Mouse (Mus musculus) midbrain, postnatal 0 days (tissue): ENCODE results near the gene Rabepk. TPM values are rescaled to one million over a fixed set of nuclear protein-coding genes. Genes with fewer than 3 reads are reported as not detected.

Experiments used
- ATAC-seq: fragments of 200-750 bp; cut with Nextera tagmentation; 2 replicates; pipeline ENCODE4 v1.8.0; 2017; ENCODE audit warnings: moderate number of reproducible peaks, mild to moderate bottlenecking, moderate TSS enrichment, moderate library complexity; ENCODE audit not compliant: low FRiP score
- DNase-seq: peaks from one replicate; pipeline ENCODE4 v3.0.0-alpha.2; 2015; ENCODE audit warnings: low spot score
- H3K27ac ChIP-seq: fragments of 300-500 bp; sonication (generic); 2 replicates; pipeline ENCODE4 v1.5.1; 2014; ENCODE audit warnings: low read depth, mild to moderate bottlenecking, low read length, mixed read lengths
- H3K27me3 ChIP-seq: fragments of 300-500 bp; sonication (generic); 2 replicates; pipeline ENCODE4 v1.6.1; 2014; ENCODE audit warnings: low read length, control low read depth, mixed read lengths; ENCODE audit not compliant: insufficient read depth
- H3K36me3 ChIP-seq: fragments of 300-500 bp; sonication (generic); 2 replicates; pipeline ENCODE4 v1.6.1; 2014; ENCODE audit warnings: low read length, control low read depth, mixed read lengths; ENCODE audit not compliant: insufficient read depth
- H3K4me1 ChIP-seq: fragments of 300-500 bp; sonication (generic); 2 replicates; pipeline ENCODE4 v1.6.1; 2014; ENCODE audit warnings: mild to moderate bottlenecking, control low read depth, antibody characterized with exemption, low read length, mixed read lengths; ENCODE audit not compliant: insufficient read depth
- H3K4me2 ChIP-seq: fragments of 300-500 bp; sonication (generic); 2 replicates; pipeline ENCODE4 v1.6.1; 2014; ENCODE audit warnings: low read depth, mild to moderate bottlenecking, low read length, mixed read lengths; ENCODE audit not compliant: poor library complexity, severe bottlenecking
- H3K4me3 ChIP-seq: fragments of 300-500 bp; sonication (generic); 2 replicates; pipeline ENCODE4 v1.5.1; 2014; ENCODE audit warnings: low read depth, mild to moderate bottlenecking, low read length, moderate library complexity
- H3K9ac ChIP-seq: fragments of 300-500 bp; sonication (generic); replicated peaks from 2 replicates; pipeline ENCODE4 v1.6.1; 2014; ENCODE audit warnings: mild to moderate bottlenecking, low read length, moderate library complexity, mixed read lengths; ENCODE audit not compliant: poor library complexity, severe bottlenecking
- H3K9me3 ChIP-seq: fragments of 300-500 bp; sonication (generic); 2 replicates; pipeline ENCODE4 v1.6.1; 2016; ENCODE audit warnings: low read length, control low read depth
- CTCF ChIP-seq: IDR thresholded peaks from 2 replicates; pipeline ENCODE4 v1.5.1; 2016; ENCODE audit warnings: antibody characterized with exemption, mild to moderate bottlenecking
- WGBS: fragments of 180-500 bp; shearing (Covaris S2); extraction: QIAGEN DNeasy Blood & Tissue Kit; methylation state at CpG from one replicate; pipeline ENCODE4 v1.1.7; 2014; 5-methylcytosine and 5-hydroxymethylcytosine counted together
- polyA plus RNA-seq: library from polyadenylated mRNA; unstranded; fragments of >200 nt; fragmentation: Nextera tagmentation; extraction: Ambion mirVana; gene quantifications from 2 replicates; pipeline ENCODE4 v1.2.1, GENCODE M21; 2015
- total RNA-seq: library from RNA; depleted of rRNA; stranded (reverse); fragments of >200 nt; gene quantifications from 2 replicates; pipeline ENCODE4 v1.2.3, GENCODE M21; 2014; rRNA removed

The Rabepk gene
- total and polyA plus RNA-seq, 2 experiments from 2014 or later = 19.2 to 23.2 TPM

- WGBS = 83% methylated on average over 1 of the region's 1 CpGs
- Histone ChIP-seq H3K27ac (no peak overlapping the region), H3K27me3 (no peaks in the 10 kb centered on the region), H3K9ac (no peak overlapping the region), H3K4me1 (no peaks in the 10 kb centered on the region), H3K4me2 (no peak overlapping the region), H3K36me3 (0 out of 2 replicates have a peak, but pooled peaks cover 4% of the 10 kb centered on the region), H3K4me3 (no peak overlapping the region), H3K9me3 (no peaks in the 10 kb centered on the region)
- DNase-seq (no peak), ATAC-seq (no peak)
- no peak for TF ChIP-seq CTCF
These were observed 59.9 kb downstream of the Rabepk start for GRCm38 (mm10) chr2:34739684-34740391.

DNA sequence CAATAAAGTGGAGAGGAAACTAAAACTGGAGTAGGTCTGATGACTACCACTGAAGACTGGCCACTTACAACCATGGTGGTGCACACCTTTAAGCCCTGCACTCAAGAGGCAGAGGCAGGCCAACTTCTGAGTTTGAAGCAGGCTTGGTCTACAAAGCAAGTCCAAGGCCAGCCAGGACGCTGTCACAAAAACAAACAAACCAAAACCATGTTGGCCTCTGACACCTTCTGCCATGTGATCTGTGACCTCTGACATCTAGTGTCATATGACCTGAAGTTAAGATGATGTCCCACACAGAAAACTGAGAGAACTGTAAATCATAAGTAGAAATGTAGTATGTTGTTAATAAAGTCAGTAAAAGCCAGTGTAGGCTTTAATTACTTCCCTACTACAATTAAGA lies 61.8 kb downstream of the Rabepk start:
- H3K36me3 ChIP-seq = 0 out of 2 replicates have a peak, but pooled peaks cover 4% of the 10 kb centered on the region
- H3K4me2 ChIP-seq = no peak overlapping the region
- ATAC-seq = no peak
- H3K9ac ChIP-seq = no peak overlapping the region
- H3K9me3 ChIP-seq = no peaks in the 10 kb centered on the region
- no peak for TF ChIP-seq CTCF
- no peaks in the 10 kb centered on the region for H3K27me3 ChIP-seq
- H3K27ac ChIP-seq = no peak overlapping the region
- 81% methylated on average over 1 of the region's 1 CpGs for WGBS
- H3K4me3 ChIP-seq = no peak overlapping the region
- DNase-seq = no peak
- H3K4me1 ChIP-seq = no peaks in the 10 kb centered on the region

DNA sequence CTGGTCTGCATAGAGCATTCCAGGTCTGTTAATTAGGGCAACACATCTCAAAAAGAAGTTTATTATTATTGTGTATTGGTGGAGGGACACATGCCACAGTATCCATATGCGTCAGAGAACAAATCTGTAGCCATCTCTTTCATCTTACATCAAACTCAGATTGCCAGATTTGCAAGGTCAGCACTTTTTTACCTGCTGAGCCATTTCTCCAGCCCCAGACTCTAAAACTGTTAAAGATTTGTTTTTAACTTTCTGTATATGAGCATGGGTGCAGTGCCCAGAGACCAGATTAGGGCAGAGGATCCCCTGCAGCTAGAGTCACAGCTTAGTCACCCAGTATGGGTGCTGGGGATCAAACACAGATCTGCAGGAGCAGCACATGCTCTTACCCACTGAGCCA lies 63.1 kb downstream of the Rabepk start:
- WGBS = 74% methylated on average over 1 of the region's 1 CpGs
- ATAC-seq = no peak

More for the DNA sequence above, 63.1 kb downstream of the Rabepk start:
- Histone ChIP-seq H3K9ac (no peak overlapping the region), H3K9me3 (no peaks in the 10 kb centered on the region), H3K4me3 (no peak overlapping the region), H3K36me3 (no peaks in the 10 kb centered on the region), H3K27ac (no peak overlapping the region), H3K27me3 (no peaks in the 10 kb centered on the region), H3K4me2 (no peak overlapping the region), H3K4me1 (no peaks in the 10 kb centered on the region)
- TF ChIP-seq CTCF = no peak
- DNase-seq = no peak

Other genes starting within 250 kb of the Rabepk start
- 89.2 and 107 TPM in 2 replicates for gene Gapvd1, start 44.7 kb downstream of the Rabepk start, total RNA-seq
- 74.4 and 87.9 TPM in 2 replicates for gene Gapvd1, start 44.7 kb downstream of the Rabepk start, polyA plus RNA-seq
- 194 and 214 TPM in 2 replicates for gene Hspa5, start 27.9 kb downstream of the Rabepk start, total RNA-seq
- 305 and 331 TPM in 2 replicates for gene Hspa5, start 27.9 kb downstream of the Rabepk start, polyA plus RNA-seq
- 124 and 133 TPM in 2 replicates for gene Fbxw2, start 26.4 kb upstream of the Rabepk start, total RNA-seq
- 115 and 122 TPM in 2 replicates for gene Fbxw2, start 26.4 kb upstream of the Rabepk start, polyA plus RNA-seq
- gene Gm34653, start 33.1 kb upstream of the Rabepk start, total RNA-seq = 2.0 TPM in 1 of 2 replicates, not detected in the other
- gene Gm34653, start 33.1 kb upstream of the Rabepk start, polyA plus RNA-seq = 0.12 TPM in 1 of 2 replicates, not detected in the other
- gene Cutal, start 74.5 kb upstream of the Rabepk start, total RNA-seq = not detected in 2 replicates
- gene Cutal, start 74.5 kb upstream of the Rabepk start, polyA plus RNA-seq = 0.56 and 0.72 TPM in 2 replicates
- gene Psmd5, start 75.1 kb upstream of the Rabepk start, total RNA-seq = 42.1 and 42.6 TPM in 2 replicates
- 82.8 and 83.5 TPM in 2 replicates for gene Psmd5, start 75.1 kb upstream of the Rabepk start, polyA plus RNA-seq
- gene Phf19, start 114.1 kb upstream of the Rabepk start, total RNA-seq = 2.1 and 2.5 TPM in 2 replicates
- gene Phf19, start 114.1 kb upstream of the Rabepk start, polyA plus RNA-seq = 1.3 and 1.8 TPM in 2 replicates
- 1.4 and 2.2 TPM in 2 replicates for gene Traf1, start 161.9 kb upstream of the Rabepk start, total RNA-seq
- 2.8 and 3.0 TPM in 2 replicates for gene Traf1, start 161.9 kb upstream of the Rabepk start, polyA plus RNA-seq